Mouse (Mus musculus) brain, adult 10 weeks (tissue): ENCODE results near the gene Islr. TPM values are rescaled to one million over a fixed set of nuclear protein-coding genes. Genes with fewer than 3 reads are reported as not detected.

Source experiments
- polyA plus RNA-seq: library from polyadenylated mRNA; stranded (reverse); fragments of 350-450 nt; fragmentation: Illumina TruSeq; extraction: RNeasy Lipid Tissue Mini Kit (QIAGEN cat#74804); gene quantifications from one replicate; pipeline ENCODE4 v1.2.3, GENCODE M21; 2015; ENCODE audit warnings: low read depth, low replicate concordance

Gene Islr
- 12.1 TPM for polyA plus RNA-seq

DNA sequence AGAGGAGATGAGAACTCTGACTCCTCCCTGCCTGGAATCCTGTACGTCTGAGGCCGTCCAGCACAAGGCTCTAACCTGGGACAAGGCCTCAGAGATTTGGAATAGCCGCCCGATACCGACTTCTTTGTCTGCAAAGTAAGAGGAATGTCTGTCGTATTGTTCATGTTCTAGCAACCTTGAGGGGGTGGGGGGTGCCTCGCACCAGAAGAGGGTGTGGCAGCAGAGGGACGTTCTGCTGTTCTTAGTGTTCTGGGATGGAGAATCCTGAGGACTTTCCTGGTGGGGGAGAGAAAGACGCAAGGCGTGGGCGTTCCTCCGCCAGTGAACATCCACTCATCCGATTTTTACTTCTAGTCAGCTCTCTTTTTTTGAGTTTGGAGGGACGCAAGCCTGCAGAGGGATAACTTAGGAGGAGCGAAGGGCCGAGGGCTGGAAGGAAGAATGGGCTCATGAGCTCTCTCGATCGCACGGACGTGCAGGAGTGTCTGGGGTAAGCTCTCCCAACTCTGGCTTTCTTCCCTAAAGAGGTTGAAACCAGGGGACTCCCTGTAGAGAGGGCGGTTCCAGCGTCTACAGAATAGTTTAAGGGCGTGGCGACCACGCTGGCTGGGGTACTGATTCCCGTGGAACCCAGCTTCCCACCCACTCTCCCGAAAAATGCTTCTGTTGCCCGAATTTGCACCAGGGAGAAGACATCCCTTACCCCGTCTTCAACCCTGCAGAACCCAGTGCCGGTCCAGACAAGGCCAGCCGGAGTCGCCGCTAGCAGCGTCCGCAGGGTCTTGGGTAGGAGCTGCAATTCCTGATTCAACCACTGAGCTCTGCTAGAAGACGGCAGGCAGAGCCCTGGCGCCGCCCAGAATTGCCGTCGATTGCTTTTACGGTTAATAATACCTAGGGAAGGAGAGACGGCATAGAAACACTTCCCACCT is at the start of gene Islr, which contains the start of gene Islr2:
Gene Islr, minus strand, starts transcription at position 791 of the 932 bp plus-strand sequence.
Gene Islr2, minus strand, starts transcription at position 804 of the 932 bp plus-strand sequence.

DNA sequence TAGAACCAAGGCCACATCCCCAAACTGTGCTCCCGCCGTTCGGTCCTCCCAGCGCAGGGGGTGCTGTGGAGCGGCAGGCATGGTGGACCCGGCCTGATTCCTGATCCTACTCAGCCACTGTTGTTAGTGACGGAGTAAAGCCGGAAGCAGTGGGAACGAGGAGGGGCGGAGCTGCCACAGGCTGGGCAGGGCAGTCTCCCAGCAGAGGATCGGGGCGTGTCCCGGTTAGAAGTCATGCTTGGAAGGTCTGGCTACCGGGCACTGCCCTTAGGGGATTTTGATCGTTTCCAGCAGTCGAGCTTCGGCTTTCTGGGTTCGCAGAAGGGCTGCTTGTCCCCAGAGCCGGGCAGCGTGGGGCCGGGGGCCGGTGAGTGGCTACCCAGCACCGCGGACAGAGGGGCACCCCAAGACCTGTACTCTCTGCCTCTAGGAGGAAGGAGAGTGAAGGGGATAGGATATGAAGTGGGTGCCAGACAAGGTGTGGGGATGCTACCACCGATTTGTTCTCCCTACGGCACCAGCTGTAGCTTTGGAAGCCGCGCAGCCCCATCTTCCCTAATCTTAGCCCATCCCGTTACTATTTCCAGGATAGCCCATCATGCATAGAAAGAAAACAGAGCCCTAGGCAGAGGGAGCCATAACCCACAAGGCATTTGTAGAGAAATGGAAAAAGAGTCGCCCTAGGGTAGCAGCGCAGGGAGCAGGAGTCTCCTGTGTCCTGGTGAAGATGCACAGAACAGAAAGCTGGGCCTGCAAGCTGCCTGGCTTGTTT is 49.1 kb upstream of the Islr start, which contains the start of gene Stoml1:
Gene Stoml1, plus strand, starts transcription at position 132 of the 772 bp plus-strand sequence.

DNA sequence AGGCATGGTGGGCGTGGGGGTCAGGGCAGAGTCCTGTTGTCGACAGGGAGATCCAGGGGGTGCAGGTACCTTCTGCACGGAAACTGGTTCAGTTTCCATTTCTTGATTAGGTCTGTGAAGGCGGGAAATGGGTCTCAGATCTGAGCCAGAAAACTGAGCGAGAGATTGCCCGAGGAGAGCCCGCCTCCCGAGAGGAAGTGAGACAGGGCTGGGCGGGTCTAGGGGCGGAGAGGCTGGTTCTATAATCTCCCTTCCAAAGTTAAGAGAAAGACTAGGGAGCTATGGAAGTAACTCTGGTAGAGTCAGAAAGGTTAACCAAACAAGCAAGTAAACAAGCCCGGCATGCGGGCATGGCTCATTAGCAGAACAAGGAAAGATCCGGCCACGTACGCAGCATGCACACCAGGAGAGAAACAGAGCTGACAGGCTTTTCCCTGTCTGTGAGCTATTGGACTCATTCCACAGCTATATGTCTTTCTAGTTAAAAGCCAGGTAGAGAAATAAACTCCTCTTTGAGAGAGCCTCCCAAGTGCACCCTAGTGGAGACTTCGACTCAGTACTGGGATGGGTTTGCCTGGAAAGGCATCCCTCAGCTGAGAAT is 45.6 kb upstream of the Islr start, which contains the start of gene Pml:
Gene Pml, minus strand, starts transcription at position 195 of the 601 bp plus-strand sequence.

DNA sequence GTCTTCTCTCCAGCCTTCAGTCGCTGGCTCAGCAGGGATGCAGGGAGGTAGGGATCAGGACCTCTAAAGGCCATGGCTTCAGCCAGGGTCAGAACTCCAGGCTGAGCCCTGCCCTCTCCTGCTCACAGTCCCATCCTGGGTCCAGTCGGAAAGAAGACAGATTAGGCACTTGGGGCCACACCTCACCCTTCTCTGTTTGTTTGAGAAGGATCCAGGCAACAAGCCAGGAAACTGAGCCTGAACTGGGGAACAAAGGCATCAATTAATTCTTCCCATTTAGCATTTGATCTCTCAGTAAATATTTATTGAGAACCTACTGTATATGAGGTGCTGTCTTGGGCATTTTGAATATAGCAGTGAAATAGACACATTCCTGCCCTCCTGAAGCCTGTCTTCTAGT is 85.4 kb downstream of the Islr start, which contains the start of gene Ccdc33:
Gene Ccdc33, minus strand, starts transcription at position 153 of the 400 bp plus-strand sequence.

Other genes with a start within 250 kb of the Islr start
- 5.6 TPM for gene Cyp11a1, start 197.9 kb downstream of the Islr start, polyA plus RNA-seq
- gene Stra6, start 140.5 kb downstream of the Islr start, polyA plus RNA-seq, result 3.4 TPM
- gene Ccdc33, start 85.5 kb downstream of the Islr start, polyA plus RNA-seq, result 2.5 TPM
- gene Islr2, start within 50 bp of the Islr start, polyA plus RNA-seq, result 34.3 TPM
- gene Pml, start 45.5 kb upstream of the Islr start, polyA plus RNA-seq, result 8.1 TPM
- 76.6 TPM for gene Stoml1, start 48.9 kb upstream of the Islr start, polyA plus RNA-seq
- gene Loxl1, start 108.9 kb upstream of the Islr start, polyA plus RNA-seq, result 1.4 TPM
- gene Tbc1d21, start 166.1 kb upstream of the Islr start, polyA plus RNA-seq, result not detected